Mouse (Mus musculus) regulatory T cell (primary cell): ENCODE data around the gene Blvrb.
"Not testable (repeated sequence)": the region's sequence is repeated elsewhere in the genome, so short reads cannot be mapped to it uniquely, and the experiment has no call there.

Experiments used
- in situ Hi-C: fragments of 300-600 bp; cut with MboI, MseI; formaldehyde crosslinking; loops from one replicate; pipeline ENCODE4 v1.15.1; 2025; ENCODE audit warnings: high pct_unique_total_duplicates

Blvrb gene

DNA sequence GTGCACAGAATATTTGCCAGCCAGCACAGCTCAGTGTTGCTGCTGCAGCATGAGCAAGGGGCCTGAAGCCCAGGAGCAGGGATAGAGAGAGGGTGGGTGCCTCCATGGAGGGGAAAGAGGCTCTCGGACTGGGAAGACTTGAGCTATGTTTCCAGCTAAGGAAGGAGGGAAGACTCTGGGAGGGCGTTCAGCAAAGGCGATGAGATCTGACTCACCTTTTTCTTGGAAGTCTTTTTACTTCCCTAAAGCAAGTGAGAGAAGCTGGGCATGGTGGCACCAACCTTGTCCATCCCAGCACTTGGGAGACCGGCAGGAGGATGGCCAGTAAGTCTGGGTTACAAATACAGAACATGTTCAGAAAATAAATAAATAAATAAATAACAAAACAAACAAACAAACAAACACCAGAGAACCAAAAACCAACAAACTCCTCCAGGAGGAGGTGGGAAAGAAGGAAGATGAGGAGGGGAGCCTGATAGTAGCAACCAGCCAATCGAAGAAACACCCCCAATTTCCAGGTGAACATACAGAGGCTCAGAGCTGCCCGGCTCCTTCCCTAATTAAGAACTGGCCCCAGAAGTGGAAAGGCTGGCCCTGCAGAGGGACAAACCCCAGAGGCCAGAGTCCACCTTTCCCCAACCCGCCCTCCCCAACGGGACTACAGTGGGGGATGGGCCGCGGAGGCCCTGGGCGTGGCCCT lies 33.3 kb downstream of the Blvrb start:
- in situ Hi-C loops, result loop anchor here (10.0 kb wide), 1 partner anchor 904 kb away; the partner anchor contains the start of gene Zfp36

DNA sequence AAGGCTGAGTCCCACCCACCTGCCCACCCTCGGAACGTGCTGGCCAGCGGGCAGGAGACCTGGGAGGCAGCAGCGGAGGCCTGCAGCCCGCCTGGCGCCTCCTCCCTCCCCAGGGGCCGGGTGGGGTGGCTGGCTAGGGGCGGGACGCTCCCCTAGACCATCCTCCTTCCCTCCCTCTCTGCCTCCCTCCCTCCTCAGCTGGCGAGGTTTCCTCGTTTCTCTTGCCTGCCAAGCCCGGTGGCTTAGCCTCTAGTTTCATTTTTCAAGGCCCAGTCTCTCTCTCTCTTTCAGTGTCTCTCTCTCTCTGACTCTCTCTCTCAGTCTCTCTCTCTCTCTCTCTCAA lies 33.8 kb downstream of the Blvrb start:
- in situ Hi-C loops, result loop anchor here (10.0 kb wide), 1 partner anchor 903 kb away; the partner anchor contains the start of gene Zfp36

DNA sequence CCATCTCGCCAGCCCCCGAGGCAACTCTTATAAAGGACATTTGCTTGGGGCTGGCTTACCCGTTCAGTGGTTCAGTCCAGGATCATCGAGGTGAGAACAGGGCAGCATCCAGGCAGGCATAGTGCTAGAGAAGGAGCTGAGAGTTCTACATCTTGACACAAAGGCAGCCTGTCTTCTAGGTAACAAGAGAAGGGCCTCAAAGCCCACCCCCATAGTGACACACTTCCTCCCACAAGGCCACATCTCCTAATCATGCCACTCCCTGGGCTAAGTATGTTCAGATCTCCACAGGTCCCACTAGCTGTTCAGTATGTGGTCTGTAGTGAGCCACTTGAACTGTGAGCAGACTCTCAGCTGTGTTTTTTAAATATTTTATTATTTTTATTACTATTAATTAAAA lies 36.1 kb downstream of the Blvrb start:
- in situ Hi-C loops, result loop anchor here (10.0 kb wide), 1 partner anchor 901 kb away; the partner anchor contains the start of gene Zfp36

DNA sequence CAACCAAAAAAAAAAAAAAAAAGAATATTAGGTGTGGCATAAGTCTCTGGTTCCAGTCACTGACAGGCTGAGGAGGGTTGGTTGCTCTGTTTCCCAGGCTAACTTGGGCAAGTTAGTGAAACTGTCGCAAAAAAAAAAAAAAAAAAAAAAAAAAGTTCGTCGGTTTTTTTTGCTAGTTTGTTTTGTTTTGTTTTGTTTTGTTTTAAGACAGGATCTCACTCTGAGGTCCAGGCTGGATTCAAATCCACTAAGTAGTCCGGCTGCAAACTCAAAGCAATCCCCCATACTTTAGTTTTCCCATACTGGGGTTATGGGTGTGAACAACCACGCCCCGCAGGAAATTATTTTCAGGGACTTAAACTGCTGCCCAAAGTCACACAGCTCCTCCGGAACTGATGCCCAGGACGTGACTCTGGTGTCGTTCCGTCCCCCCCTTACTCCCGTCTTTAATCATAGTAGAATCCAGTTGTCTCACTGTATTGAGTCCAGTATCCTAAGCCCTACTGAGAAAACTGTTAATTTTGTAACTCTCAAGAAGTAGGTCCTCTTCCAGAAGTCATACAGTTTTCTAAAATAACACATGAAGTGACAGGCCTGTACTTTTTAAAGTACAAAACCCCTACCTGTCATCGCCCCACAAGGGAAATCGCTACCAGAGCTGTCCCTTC lies 38.5 kb downstream of the Blvrb start:
- in situ Hi-C loops, result loop anchor here (5.0 to 10.0 kb wide), 2 partner anchors 39 to 899 kb away; partner anchors contain the start of genes Blvrb, Sptbn4 and Zfp36

DNA sequence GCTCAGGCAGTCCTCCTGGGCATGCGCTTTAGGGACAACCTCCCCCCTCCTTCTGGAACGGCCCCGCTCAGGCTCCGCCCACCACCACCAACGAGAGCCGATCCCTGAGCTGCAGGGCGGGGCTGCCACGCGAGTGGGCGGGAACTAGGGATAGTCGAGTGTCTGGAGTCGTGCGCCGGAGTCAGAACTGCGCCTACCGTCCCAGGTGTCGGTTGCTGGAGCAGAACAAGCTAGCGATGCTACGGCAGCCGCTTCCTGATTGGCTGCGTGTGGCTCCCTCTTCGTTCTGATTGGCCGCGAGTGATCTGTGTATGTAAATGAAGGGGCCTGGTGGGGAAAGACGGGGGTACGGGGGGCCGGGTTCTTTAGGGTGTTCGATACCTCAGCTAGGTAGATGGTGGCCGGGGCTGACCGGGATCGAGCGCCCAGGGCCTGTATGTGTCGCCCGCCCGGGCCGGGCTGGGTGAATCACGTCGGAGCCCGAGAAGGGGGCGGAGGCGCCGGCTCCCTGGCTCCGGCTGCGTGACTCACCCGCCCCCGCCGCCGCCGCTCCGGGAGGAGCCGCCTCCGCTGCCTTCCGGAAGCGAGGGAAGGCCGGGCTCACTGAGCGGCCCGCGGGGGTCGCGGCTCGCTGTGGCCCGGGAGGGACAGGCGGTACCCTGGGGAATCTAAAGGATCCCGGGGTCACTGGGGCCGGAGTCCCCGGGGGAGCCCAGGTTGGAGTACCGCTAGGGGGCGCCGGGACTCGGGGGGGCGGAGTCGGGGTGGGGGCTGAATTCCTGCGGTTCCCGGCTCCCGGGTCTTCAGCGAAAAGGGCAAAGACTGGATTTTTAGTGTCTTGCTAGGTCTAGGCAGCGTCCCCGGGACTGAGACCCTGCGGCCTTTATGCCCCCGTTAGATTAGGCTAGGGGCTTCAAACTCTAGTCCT lies 39.3 kb downstream of the Blvrb start, which contains the start of gene Sertad1:
TSS of gene Sertad1 (plus strand) at position 141 of the 928 bp plus-strand sequence.
- in situ Hi-C loops, result loop anchor here (5.0 to 10.0 kb wide), 2 partner anchors 40 to 898 kb away; partner anchors contain the start of genes Blvrb, Sptbn4 and Zfp36

DNA sequence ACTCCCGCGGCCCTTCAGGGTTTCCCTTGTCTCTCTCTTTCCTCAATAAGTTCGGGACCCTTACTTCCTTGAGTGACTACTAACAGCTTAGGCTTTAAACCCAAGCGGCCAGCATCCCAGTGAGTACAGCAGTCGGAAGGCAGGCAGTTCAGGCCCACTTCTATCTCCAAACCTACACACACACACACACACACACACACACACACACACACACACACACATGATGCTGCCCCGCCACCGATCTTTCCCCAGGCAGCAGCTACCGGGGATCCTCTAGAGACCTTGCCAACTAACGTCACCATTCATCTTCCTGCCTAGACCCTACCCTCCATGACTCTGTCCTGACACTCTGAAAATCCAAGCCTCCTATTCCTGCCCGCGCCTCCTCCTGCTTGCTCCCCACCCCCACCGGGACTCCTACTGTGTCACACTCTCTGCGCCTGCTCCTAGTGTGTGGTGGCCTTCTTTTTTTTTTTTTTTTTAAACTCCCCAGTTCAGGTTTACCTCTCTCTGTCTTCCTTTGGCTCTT lies 40.0 kb downstream of the Blvrb start:
- in situ Hi-C loops, result loop anchor here (5.0 to 10.0 kb wide), 2 partner anchors 41 to 897 kb away; partner anchors contain the start of genes Blvrb, Sptbn4 and Zfp36

DNA sequence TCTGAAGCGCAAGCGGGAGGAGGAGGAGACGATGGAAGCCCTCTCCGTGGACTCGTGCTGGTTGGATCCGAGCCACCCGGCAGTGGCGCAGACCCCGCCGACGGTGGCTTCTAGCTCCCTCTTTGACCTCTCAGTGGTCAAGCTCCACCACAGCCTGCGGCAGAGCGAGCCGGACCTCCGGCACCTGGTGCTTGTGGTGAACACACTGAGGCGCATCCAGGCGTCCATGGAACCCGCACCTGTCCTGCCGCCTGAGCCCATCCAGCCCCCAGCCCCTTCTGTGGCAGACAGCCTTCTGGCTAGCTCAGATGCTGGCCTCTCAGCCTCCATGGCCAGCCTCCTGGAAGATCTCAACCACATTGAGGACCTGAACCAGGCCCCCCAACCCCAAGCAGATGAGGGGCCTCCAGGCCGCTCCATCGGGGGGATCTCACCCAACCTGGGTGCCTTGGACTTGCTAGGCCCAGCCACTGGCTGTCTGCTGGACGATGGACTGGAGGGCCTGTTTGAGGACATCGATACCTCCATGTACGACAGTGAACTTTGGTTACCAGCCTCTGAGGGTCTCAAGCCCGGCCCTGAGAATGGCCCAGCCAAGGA lies 41.6 kb downstream of the Blvrb start:
- in situ Hi-C loops, result loop anchor here (5.0 to 10.0 kb wide), 2 partner anchors 42 to 895 kb away; partner anchors contain the start of genes Blvrb, Sptbn4 and Zfp36

DNA sequence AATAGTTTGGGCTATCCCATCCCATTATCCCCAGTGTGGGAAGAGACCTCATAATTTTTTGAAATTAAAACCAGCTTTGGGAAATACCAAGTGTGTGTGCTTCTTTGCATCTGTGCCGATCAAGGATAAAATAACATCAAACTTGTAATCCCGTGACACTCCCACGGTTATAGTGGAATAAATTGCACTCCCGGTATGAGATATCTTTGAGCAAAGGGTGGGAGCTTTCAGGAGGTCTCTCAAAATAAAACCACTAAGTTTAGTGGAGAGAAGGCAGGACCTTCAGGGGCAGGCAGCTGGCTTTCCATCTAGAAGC lies 42.4 kb downstream of the Blvrb start:
- in situ Hi-C loops, result no loop called here

DNA sequence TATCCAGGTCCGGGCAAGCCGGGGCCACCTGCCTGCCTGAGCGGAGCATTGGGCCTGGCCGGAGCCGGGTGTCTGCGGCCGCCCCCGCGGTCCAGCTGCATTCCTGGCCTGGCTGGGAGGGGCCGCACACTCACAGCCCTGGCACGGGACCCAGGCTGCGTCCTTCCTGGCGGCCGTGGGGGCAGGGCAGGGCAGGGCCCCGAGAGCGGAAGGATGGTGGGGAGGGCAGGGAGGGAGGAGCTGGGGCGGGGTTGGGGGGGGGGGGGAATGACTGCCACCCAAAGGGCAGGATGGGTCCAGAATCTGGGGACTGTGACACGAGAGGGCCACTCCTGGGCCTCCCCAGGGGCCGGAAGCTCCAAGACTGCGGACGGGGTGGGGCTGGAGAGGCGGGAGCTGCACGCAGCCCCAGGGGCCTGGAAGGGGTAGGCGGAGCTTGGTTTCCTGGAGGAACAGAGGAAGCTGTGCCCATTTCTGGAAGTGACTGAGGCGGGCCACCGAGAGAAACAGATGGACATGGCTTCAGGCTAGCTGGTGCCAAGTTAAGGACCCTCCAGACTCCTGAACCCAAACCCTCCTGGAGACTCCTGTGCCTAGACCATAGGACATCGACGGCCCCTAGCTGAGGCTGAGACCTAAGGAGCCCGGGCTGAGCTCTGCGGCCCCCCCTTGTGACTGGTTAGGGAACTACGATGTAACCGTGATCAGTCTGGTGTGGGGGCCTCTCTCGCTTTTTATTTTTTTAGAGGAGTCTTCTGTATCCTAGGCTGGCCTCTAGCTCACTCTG lies 43.0 kb downstream of the Blvrb start:
- in situ Hi-C loops, result no loop called here

DNA sequence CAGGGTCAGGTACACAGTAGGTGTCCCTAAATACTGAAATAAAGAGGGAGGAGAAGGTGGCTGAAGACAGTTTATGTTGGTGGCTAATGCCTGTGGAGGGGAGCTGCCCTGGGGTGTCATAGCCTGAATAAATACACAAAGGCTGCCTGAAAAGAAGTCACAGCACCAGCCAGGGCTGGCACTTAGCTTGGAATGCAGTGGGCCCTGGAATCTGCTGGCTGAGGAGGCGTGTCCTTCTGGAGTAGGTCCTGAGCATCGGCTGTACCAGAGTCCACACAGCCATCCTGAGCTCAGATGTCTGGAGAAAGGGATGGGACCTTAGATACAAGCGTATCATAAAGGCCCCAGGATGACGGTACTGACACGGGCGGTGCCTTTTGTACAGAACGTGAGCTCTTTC lies 44.1 kb downstream of the Blvrb start:
- in situ Hi-C loops, result no loop called here

DNA sequence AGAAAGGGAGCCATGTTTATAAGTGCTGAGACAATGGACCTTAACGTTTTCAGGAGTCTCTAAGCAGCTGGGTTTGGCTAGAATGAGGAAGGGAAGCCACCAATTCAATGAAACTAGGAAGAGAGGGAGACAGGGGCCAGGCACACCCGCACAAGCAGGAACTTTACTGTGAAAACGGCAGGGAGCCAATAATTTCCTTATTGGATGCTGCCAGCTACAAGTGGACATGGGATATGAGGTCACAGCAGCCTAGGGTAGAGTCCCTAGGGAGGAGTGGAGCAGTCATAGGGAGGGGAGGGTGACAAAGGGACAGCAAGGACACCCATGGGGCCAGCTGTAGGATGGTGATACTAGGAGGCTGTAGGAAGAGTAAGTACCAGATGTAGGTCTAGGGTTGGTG lies 45.2 kb downstream of the Blvrb start:
- in situ Hi-C loops, result no loop called here

DNA sequence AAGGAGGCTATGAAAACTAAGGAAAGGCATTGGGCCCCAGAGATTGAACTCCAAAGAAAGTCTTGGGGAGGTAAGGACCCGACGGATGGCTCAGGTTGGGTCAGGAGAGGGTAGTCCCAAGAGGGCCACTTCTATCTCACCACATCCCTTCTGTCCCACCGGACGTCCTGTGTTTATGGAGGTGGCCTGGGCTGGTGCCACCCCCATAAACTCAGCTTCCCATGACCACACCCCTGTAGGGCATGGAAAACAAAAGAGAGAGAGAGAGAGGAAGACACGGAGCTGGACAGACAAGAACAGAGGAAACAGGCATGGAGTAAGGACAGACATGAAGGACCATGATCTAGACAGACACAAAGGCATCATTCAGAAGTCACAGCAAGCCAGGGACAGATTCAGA lies 45.7 kb downstream of the Blvrb start:
- in situ Hi-C loops, result no loop called here

DNA sequence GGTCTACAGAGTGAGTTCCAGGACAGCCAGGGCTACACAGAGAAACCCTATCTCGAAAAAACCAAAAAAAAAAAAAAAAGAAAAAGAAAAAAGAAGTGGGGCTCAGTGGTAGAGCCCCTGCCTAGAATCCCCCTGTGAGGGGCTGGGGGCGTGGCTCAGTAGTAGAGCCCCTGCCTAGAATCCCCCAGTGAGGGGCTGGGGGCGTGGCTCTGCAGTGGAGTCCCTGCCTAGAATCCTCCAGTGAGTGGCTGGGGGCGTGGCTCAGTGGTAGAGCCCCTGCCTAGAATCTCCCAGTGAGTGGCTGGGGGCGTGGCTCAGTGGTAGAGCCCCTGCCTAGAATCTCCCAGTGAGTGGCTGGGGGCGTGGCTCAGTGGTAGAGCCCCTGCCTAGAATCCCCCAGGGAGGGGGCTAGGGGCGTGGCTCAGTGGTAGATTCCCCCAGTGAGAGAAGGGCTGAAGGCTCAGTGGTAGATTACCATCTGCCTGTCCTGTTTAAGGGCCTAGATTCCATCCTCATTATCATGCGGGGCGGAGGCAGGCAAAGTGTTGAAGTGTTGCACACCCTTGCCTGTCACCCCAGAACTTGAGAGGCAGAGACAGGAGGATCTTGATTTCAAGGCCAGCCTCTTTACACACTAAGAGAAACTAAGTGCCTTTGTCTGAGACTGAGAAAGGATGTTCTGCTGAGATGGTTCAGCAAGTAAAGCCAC lies 47.0 kb downstream of the Blvrb start:
- in situ Hi-C loops, result not testable (repeated sequence)

DNA sequence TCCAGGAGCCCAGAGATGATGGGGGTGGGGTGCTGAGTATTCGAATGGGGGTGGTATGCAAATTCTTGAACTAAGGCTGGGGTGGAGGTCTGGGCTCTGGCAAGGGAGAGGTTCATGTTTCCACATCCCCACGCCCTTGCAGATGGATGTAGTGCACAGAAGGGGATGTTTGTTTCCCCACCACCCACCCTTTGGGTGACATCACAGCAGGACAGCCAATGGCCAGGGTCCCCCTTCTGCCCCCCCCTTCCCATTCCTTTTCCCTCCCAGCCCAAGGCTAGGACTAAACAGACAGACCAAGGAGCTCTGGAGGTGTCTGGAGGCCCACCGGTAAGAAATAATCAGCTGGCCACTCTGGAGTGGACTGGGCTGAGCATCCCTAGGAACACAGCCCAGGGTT lies 51.3 kb downstream of the Blvrb start, which contains the start of gene Prx:
TSS of gene Prx (plus strand) at position 289 of the 400 bp plus-strand sequence.
- in situ Hi-C loops, result no loop called here

DNA sequence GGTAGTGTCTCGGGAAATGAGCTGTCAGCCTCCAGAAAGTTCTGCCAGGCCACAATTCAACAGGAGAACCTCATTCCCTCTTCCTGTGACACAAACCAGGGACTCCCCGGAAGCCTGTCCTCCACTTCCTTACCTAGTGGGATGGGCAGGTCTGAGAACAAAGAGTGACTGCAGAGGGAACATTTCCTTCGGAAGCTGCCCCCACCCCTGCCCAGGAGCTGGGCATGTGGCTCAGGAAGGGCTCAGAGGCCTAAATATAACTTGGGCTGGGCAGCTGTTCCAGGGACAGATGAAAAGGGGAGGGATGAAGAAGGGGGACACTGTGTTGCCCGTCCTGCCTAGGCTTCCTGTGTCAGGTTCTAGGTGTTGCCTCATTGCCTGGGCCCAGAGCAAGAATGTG lies 53.8 kb downstream of the Blvrb start:
- in situ Hi-C loops, result no loop called here

DNA sequence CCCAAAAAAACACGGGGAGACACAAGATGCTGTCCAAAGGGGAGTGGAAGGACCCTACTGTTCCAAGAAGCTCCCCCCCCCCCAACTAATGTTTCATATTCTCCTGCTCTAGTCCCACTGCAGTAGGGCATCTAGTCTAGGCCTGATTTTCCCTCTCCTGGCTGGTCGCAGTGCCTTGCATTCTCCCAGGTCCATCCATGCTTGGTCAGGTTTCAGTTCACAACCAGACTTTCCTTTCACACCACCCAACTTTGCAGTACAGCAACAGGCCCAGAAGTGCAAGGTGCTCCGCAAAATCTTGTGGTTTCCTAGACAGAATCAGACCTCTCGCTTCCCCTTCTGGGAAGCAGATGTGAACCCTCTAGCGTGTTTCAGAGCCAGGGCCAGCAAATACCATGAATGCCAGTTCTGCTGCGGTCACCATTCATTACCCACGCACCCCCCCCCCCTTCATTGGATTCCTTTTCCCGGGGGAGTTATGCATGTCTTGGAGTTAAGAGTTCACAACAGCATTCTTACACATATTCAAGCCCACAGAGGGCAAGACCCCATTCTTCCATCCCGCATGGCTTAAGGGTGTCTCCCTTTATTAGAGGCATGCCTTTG lies 59.1 kb downstream of the Blvrb start:
- in situ Hi-C loops, result no loop called here

DNA sequence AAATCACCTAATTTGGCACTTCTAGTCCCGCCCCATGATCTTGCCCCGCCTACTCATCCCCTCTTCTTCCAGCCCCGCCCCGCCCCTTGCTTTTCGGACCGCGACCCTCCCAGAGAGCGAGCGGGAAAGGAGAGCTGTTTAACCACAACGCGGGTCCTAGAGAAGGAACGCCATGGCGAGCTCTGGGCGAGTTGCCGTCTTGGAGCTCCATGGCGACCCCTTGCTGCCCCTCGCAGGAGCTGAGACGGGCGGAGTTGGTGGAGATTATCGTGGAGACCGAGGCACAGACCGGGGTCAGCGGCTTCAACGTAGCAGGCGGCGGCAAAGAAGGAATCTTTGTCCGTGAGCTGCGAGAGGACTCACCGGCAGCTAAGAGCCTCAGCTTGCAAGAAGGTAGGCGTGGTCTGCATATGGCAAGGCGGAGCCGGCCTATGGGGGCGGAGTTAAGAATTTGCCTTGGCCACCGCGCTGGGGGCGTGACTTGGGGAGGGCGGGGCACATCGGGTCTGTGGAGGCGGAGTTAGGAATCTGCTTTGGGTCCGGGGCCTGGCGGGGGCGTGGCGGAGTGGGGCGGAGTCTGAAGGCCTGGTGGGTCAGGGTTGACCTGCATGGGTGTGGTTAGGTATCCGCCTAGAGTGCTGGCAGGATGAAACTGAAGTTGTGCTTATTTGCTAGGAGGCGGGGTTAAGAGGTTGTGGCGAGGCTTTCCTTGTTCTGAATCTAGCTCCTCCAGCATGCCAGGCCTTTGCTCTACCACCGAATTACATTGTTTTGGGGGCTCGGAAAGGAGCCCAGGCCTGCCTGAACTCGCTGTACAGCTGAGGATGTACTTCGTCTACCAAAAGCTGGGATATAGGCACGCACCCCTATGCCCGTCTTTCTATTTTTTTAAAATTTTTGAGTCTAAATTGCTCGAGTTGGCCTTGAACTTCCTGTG lies 60.2 kb downstream of the Blvrb start:
- in situ Hi-C loops, result no loop called here

DNA sequence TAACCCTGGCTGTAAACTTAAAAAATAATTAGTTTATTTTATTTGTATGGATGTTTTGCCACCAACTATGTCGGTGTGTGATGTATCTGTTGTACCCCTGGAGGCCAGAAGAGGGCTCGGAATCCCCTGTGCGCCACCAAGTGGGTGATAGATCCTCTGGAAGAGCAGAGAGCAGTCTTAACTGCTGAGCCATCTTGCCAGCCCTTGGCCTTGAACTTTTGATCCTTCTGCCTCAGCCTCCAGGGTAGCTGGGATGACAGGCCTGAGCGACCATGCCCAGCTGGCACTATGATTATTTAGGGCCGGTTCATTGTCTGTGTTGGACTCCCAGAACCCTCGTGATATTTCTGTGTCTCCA lies 60.8 kb downstream of the Blvrb start:
- in situ Hi-C loops, result no loop called here
